Mouse (Mus musculus): ENCODE data around the gene Slc25a25. TPM values are rescaled to one million over a fixed set of nuclear protein-coding genes. Genes with fewer than 3 reads are reported as not detected.

Slc25a25 gene
- polyA plus RNA-seq, 1 experiment from 2014 or later = 9.7 TPM

- Histone ChIP-seq H3K4me1 (ENCODE audit: control insufficient read depth, low read depth, low read length) (no peaks in the 10 kb centered on the region; the same call in 1 of the 2 replicates), H3K27me3 (ENCODE audit: control insufficient read depth, insufficient read depth, low read depth, low read length) (no peaks in the 10 kb centered on the region), H3K4me3 (ENCODE audit: low read depth, low read length) (no peak overlapping the region), H3K36me3 (ENCODE audit: control insufficient read depth, insufficient read depth) (no peaks in the 10 kb centered on the region), H3K4me2 (ENCODE audit: low read depth, low read length) (no peak overlapping the region), H3K9ac (ENCODE audit: low read depth, low read length) (no peak overlapping the region), H3K9me3 (replicated peaks; ENCODE audit: control insufficient read depth, low read length) (no peaks in the 10 kb centered on the region), H3K27ac (ENCODE audit: low read length) (no peak overlapping the region)
- peak; percentile 24; the same call in 1 of the 2 replicates for ATAC-seq (ENCODE audit: low read depth)
- WGBS (ENCODE audit: insufficient replicate concordance) = 50% methylated on average over 6 of the region's 6 CpGs
Observed at GRCm38 (mm10) chr2:32471001-32471680, 19.9 kb upstream of the Slc25a25 start.

- no peak overlapping the region for H3K4me3 ChIP-seq (ENCODE audit: low read depth, low read length)
- H3K9ac ChIP-seq (ENCODE audit: low read depth, low read length) = 0 out of 2 replicates have a peak overlapping the region, but pooled peaks have one; percentile 18
- peaks cover 10% of the 10 kb centered on the region for H3K4me1 ChIP-seq (ENCODE audit: control insufficient read depth, low read depth, low read length)
- WGBS (ENCODE audit: insufficient replicate concordance) = 19% methylated on average over 6 of the region's 6 CpGs
- no peaks in the 10 kb centered on the region for H3K36me3 ChIP-seq (ENCODE audit: control insufficient read depth, insufficient read depth)
- ATAC-seq (ENCODE audit: low read depth) = peak; percentile 91
- H3K4me2 ChIP-seq (ENCODE audit: low read depth, low read length) = no peak overlapping the region
- H3K27me3 ChIP-seq (ENCODE audit: control insufficient read depth, insufficient read depth, low read depth, low read length) = no peaks in the 10 kb centered on the region
- H3K27ac ChIP-seq (ENCODE audit: low read length) = peak overlapping the region; percentile 67
- no peaks in the 10 kb centered on the region for H3K9me3 ChIP-seq (replicated peaks; ENCODE audit: control insufficient read depth, low read length)
Observed at GRCm38 (mm10) chr2:32464212-32464891, 13.1 kb upstream of the Slc25a25 start.

GRCm38 (mm10) chr2:32463773-32464172 lies 12.5 kb upstream of the Slc25a25 start:
- 60% methylated on average over 2 of the region's 2 CpGs for WGBS (ENCODE audit: insufficient replicate concordance)
- no peak for ATAC-seq (ENCODE audit: low read depth)
- Histone ChIP-seq H3K27ac (ENCODE audit: low read length) (peak overlapping the region; percentile 67), H3K4me3 (ENCODE audit: low read depth, low read length) (no peak overlapping the region), H3K36me3 (ENCODE audit: control insufficient read depth, insufficient read depth) (no peaks in the 10 kb centered on the region), H3K4me2 (ENCODE audit: low read depth, low read length) (no peak overlapping the region), H3K9me3 (replicated peaks; ENCODE audit: control insufficient read depth, low read length) (no peaks in the 10 kb centered on the region), H3K27me3 (ENCODE audit: control insufficient read depth, insufficient read depth, low read depth, low read length) (no peaks in the 10 kb centered on the region), H3K9ac (ENCODE audit: low read depth, low read length) (no peak overlapping the region), H3K4me1 (ENCODE audit: control insufficient read depth, low read depth, low read length) (peaks cover 10% of the 10 kb centered on the region)

- Histone ChIP-seq H3K9ac (ENCODE audit: low read depth, low read length) (no peak overlapping the region), H3K27me3 (ENCODE audit: control insufficient read depth, insufficient read depth, low read depth, low read length) (no peaks in the 10 kb centered on the region), H3K9me3 (replicated peaks; ENCODE audit: control insufficient read depth, low read length) (no peaks in the 10 kb centered on the region), H3K36me3 (ENCODE audit: control insufficient read depth, insufficient read depth) (no peaks in the 10 kb centered on the region), H3K4me3 (ENCODE audit: low read depth, low read length) (no peak overlapping the region), H3K27ac (ENCODE audit: low read length) (no peak overlapping the region), H3K4me2 (ENCODE audit: low read depth, low read length) (no peak overlapping the region), H3K4me1 (ENCODE audit: control insufficient read depth, low read depth, low read length) (peaks cover 6% of the 10 kb centered on the region)
- WGBS (ENCODE audit: insufficient replicate concordance) = 72% methylated on average over 2 of the region's 2 CpGs
- ATAC-seq (ENCODE audit: low read depth) = no peak
Observed at GRCm38 (mm10) chr2:32459657-32460056, 8.4 kb upstream of the Slc25a25 start.

- ATAC-seq (ENCODE audit: low read depth) = no peak
- Histone ChIP-seq H3K4me2 (ENCODE audit: low read depth, low read length) (no peak overlapping the region), H3K4me1 (ENCODE audit: control insufficient read depth, low read depth, low read length) (peaks cover 6% of the 10 kb centered on the region; the same call in 1 of the 2 replicates), H3K9ac (ENCODE audit: low read depth, low read length) (no peak overlapping the region), H3K4me3 (ENCODE audit: low read depth, low read length) (no peak overlapping the region), H3K27ac (ENCODE audit: low read length) (no peak overlapping the region), H3K9me3 (replicated peaks; ENCODE audit: control insufficient read depth, low read length) (no peaks in the 10 kb centered on the region), H3K36me3 (ENCODE audit: control insufficient read depth, insufficient read depth) (no peaks in the 10 kb centered on the region), H3K27me3 (ENCODE audit: control insufficient read depth, insufficient read depth, low read depth, low read length) (no peaks in the 10 kb centered on the region)
- 78% methylated on average over 2 of the region's 2 CpGs for WGBS (ENCODE audit: insufficient replicate concordance)
Observed at GRCm38 (mm10) chr2:32458300-32458699, 7.1 kb upstream of the Slc25a25 start.

GRCm38 (mm10) chr2:32455101-32455500 lies 3.9 kb upstream of the Slc25a25 start:
- Histone ChIP-seq H3K4me3 (ENCODE audit: low read depth, low read length) (no peak overlapping the region), H3K27ac (ENCODE audit: low read length) (no peak overlapping the region), H3K9ac (ENCODE audit: low read depth, low read length) (no peak overlapping the region), H3K27me3 (ENCODE audit: control insufficient read depth, insufficient read depth, low read depth, low read length) (no peaks in the 10 kb centered on the region), H3K9me3 (replicated peaks; ENCODE audit: control insufficient read depth, low read length) (no peaks in the 10 kb centered on the region), H3K36me3 (ENCODE audit: control insufficient read depth, insufficient read depth) (no peaks in the 10 kb centered on the region), H3K4me2 (ENCODE audit: low read depth, low read length) (no peak overlapping the region), H3K4me1 (ENCODE audit: control insufficient read depth, low read depth, low read length) (peaks cover 24% of the 10 kb centered on the region)
- WGBS (ENCODE audit: insufficient replicate concordance) = 81% methylated on average over 8 of the region's 8 CpGs
- ATAC-seq (ENCODE audit: low read depth) = no peak

GRCm38 (mm10) chr2:32454633-32455032 lies 3.4 kb upstream of the Slc25a25 start:
- Histone ChIP-seq H3K27me3 (ENCODE audit: control insufficient read depth, insufficient read depth, low read depth, low read length) (no peaks in the 10 kb centered on the region), H3K27ac (ENCODE audit: low read length) (no peak overlapping the region), H3K36me3 (ENCODE audit: control insufficient read depth, insufficient read depth) (no peaks in the 10 kb centered on the region), H3K4me1 (ENCODE audit: control insufficient read depth, low read depth, low read length) (peaks cover 29% of the 10 kb centered on the region), H3K4me2 (ENCODE audit: low read depth, low read length) (no peak overlapping the region), H3K9ac (ENCODE audit: low read depth, low read length) (no peak overlapping the region), H3K4me3 (ENCODE audit: low read depth, low read length) (no peak overlapping the region), H3K9me3 (replicated peaks; ENCODE audit: control insufficient read depth, low read length) (no peaks in the 10 kb centered on the region)
- ATAC-seq (ENCODE audit: low read depth) = no peak
- WGBS (ENCODE audit: insufficient replicate concordance) = 78% methylated on average over 10 of the region's 10 CpGs

- no peak overlapping the region for H3K27ac ChIP-seq (ENCODE audit: low read length)
- H3K4me3 ChIP-seq (ENCODE audit: low read depth, low read length) = no peak overlapping the region
- no peaks in the 10 kb centered on the region for H3K36me3 ChIP-seq (ENCODE audit: control insufficient read depth, insufficient read depth)
- ATAC-seq (ENCODE audit: low read depth) = no peak
- no peaks in the 10 kb centered on the region for H3K9me3 ChIP-seq (replicated peaks; ENCODE audit: control insufficient read depth, low read length)
- peaks cover 33% of the 10 kb centered on the region for H3K4me1 ChIP-seq (ENCODE audit: control insufficient read depth, low read depth, low read length)
- H3K9ac ChIP-seq (ENCODE audit: low read depth, low read length) = no peak overlapping the region
- no peaks in the 10 kb centered on the region for H3K27me3 ChIP-seq (ENCODE audit: control insufficient read depth, insufficient read depth, low read depth, low read length)
- 60% methylated on average over 5 of the region's 5 CpGs for WGBS (ENCODE audit: insufficient replicate concordance)
- H3K4me2 ChIP-seq (ENCODE audit: low read depth, low read length) = no peak overlapping the region
Observed at GRCm38 (mm10) chr2:32453641-32454303, 2.5 kb upstream of the Slc25a25 start.

Data from liver, embryonic 16.5 days (tissue).